17 mouse cellular contexts compared by ENCODE assay signal in genomic region chr1:82837579-82837978, GRCm38 (mm10).
"Had no signal": no experiment of that assay in that cellular context is flagged by ENCODE, and none has a peak within 500 bp of the region (broad histone marks: within the 10 kb centered on the region; RNA-seq: fewer than 3 reads in every experiment).

No protein-coding gene starts in this region.

- H3K9me3 ChIP-seq: limb, embryonic 12.5 days; limb, embryonic 15.5 days had no signal

- ATAC-seq: intestine, embryonic 16.5 days had no signal

- H3K4me3 ChIP-seq: layer of hippocampus, adult 2 months; left cerebral cortex, adult 2 months; limb, embryonic 12.5 days; limb, embryonic 15.5 days had no signal

- H3K27me3 ChIP-seq: limb, embryonic 12.5 days; limb, embryonic 15.5 days had no signal

- H3K36me3 ChIP-seq: limb, embryonic 12.5 days; limb, embryonic 15.5 days had no signal

- H3K27ac ChIP-seq: layer of hippocampus, adult 2 months; left cerebral cortex, adult 2 months; limb, embryonic 12.5 days; limb, embryonic 15.5 days had no signal

- H3K4me2 ChIP-seq: limb, embryonic 12.5 days; limb, embryonic 15.5 days; midbrain, embryonic 11.5 days had no signal

- DNase-seq: kidney, adult 18-20 months; kidney, adult 9 months; kidney, postnatal 14 days; layer of hippocampus, adult 9-11 months; layer of hippocampus, postnatal 36 days; left cerebral cortex, postnatal 4 days; lung, adult 2 months; lung, postnatal 14 days; lung, postnatal 4 days; midbrain, embryonic 14.5 days; thymus, postnatal 25 days had no signal

- H3K9ac ChIP-seq: limb, embryonic 12.5 days; limb, embryonic 15.5 days had no signal
